Mouse (Mus musculus) gonadal fat pad, adult 2 months (tissue): ENCODE results near the gene Dynlt1c. TPM values are rescaled to one million over a fixed set of nuclear protein-coding genes. Genes with fewer than 3 reads are reported as not detected.
"Not testable (repeated sequence)": the region's sequence is repeated elsewhere in the genome, so short reads cannot be mapped to it uniquely, and the experiment has no call there.

ENCODE experiments used
- DNase-seq: peaks from one replicate; pipeline ENCODE4 v3.0.0-alpha.2; 2012; ENCODE audit warnings: low read depth
- polyA plus RNA-seq: library from polyadenylated mRNA; depleted of rRNA; stranded (reverse); fragments of >200 nt; gene quantifications from 2 replicates; pipeline ENCODE4 v1.2.3, GENCODE M21; 2012; rRNA removed

Gene Dynlt1c
- polyA plus RNA-seq, 1 experiment = 9.5 TPM

DNA sequence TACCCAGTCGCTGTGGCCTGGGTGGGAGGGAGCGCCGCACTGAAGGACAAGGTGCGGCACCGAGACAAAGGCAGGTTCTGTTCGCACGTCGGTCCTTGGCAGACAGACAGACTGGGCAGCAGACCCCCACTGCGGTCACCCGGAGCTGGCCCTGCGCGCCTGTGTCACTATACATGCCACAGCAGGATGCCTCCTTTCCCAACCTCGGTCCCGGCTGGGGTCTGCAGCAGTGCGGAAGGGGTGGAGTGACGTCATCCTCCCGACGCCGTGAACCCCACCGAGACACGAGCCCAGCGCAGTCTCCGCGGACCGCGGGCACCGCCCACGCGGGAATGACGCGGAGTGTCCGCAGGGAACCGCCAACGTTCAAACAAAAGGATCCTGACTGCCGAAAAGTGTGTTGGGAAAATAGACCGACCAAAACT lies 53.6 kb downstream of the Dynlt1c start:
- DNase-seq = not testable (repeated sequence)

- not testable (repeated sequence) for DNase-seq
These were observed 54.3 kb downstream of the Dynlt1c start, which contains the start of gene Dynlt1f for GRCm38 (mm10) chr17:6655567-6656281. Gene Dynlt1f (minus strand): TSS chr17:6655900.

GRCm38 (mm10) chr17:6656471-6656870 lies 55.0 kb downstream of the Dynlt1c start:
- not testable (repeated sequence) for DNase-seq

GRCm38 (mm10) chr17:6658801-6659200 lies 57.3 kb downstream of the Dynlt1c start, which contains the start of gene Sytl3:
Gene Sytl3 (plus strand): TSS chr17:6659093.
- not testable (repeated sequence) for DNase-seq

Other genes starting within 250 kb of the Dynlt1c start
- gene Dynlt1b, start 171.6 kb upstream of the Dynlt1c start, polyA plus RNA-seq = 209 and 258 TPM in 2 replicates
- 71.0 and 79.5 TPM in 2 replicates for gene Dynlt1f, start 54.2 kb downstream of the Dynlt1c start, polyA plus RNA-seq
- 3.7 and 4.4 TPM in 2 replicates for gene Sytl3, start 57.4 kb downstream of the Dynlt1c start, polyA plus RNA-seq
- 93.6 and 169 TPM in 2 replicates for gene Ezr, start 181.1 kb downstream of the Dynlt1c start, polyA plus RNA-seq